Mouse (Mus musculus) ovary, postnatal 10 days (tissue): ENCODE results near the gene Gng10.
A peak's percentile ranks its signal among the peaks of the same experiment; 100 is the strongest.

Experiments
- DNase-seq: peaks from one replicate; pipeline ENCODE4 v3.0.0; 2022; ENCODE audit warnings: low spot score

Gng10 gene

GRCm38 (mm10) chr4:59034918-59035785 is at the start of gene Gng10:
Gng10 (plus strand) TSS chr4:59035088.
- peak; percentile 38 for DNase-seq

- peak; percentile 67 for DNase-seq
Observed at GRCm38 (mm10) chr4:58985157-58985648, 49.7 kb upstream of the Gng10 start.

GRCm38 (mm10) chr4:58986540-58987190 is 48.2 kb upstream of the Gng10 start, which contains the start of gene Ptgr1:
Ptgr1 (minus strand) TSS chr4:58987119.
- DNase-seq: peak; percentile 58

GRCm38 (mm10) chr4:58989303-58989898 is 45.5 kb upstream of the Gng10 start:
- DNase-seq: no peak

GRCm38 (mm10) chr4:58990609-58991434 is 44.1 kb upstream of the Gng10 start:
- DNase-seq: no peak

GRCm38 (mm10) chr4:58992195-58992594 is 42.7 kb upstream of the Gng10 start:
- no peak for DNase-seq

- DNase-seq: no peak
Observed at GRCm38 (mm10) chr4:58994762-58995161, 40.1 kb upstream of the Gng10 start, which contains the start of gene Dnajc25. Dnajc25 (plus strand) TSS chr4:58995062.

- no peak for DNase-seq
Observed at GRCm38 (mm10) chr4:58995251-58995693, 39.6 kb upstream of the Gng10 start.

GRCm38 (mm10) chr4:58997081-58997480 is 37.8 kb upstream of the Gng10 start:
- no peak for DNase-seq

GRCm38 (mm10) chr4:58998688-58999087 is 36.2 kb upstream of the Gng10 start:
- DNase-seq: no peak

- DNase-seq: peak; percentile 56
Observed at GRCm38 (mm10) chr4:58999686-59000085, 35.2 kb upstream of the Gng10 start.

- DNase-seq: no peak
Observed at GRCm38 (mm10) chr4:59000614-59001013, 34.3 kb upstream of the Gng10 start.

- DNase-seq: peak; percentile 74
Observed at GRCm38 (mm10) chr4:59002948-59003805, 31.7 kb upstream of the Gng10 start, which contains the start of gene Gm20503. Gm20503 (plus strand) TSS chr4:59003210.

- DNase-seq: no peak
Observed at GRCm38 (mm10) chr4:59003806-59004200, 31.1 kb upstream of the Gng10 start.

GRCm38 (mm10) chr4:59006211-59006610 is 28.7 kb upstream of the Gng10 start:
- DNase-seq: no peak

GRCm38 (mm10) chr4:59007016-59007415 is 27.9 kb upstream of the Gng10 start:
- no peak for DNase-seq

GRCm38 (mm10) chr4:59007974-59008373 is 26.9 kb upstream of the Gng10 start:
- no peak for DNase-seq

- no peak for DNase-seq
Observed at GRCm38 (mm10) chr4:59009186-59009585, 25.7 kb upstream of the Gng10 start.

GRCm38 (mm10) chr4:59009696-59010095 is 25.2 kb upstream of the Gng10 start:
- no peak for DNase-seq

GRCm38 (mm10) chr4:59011446-59011845 is 23.4 kb upstream of the Gng10 start:
- DNase-seq: no peak

- no peak for DNase-seq
Observed at GRCm38 (mm10) chr4:59015181-59015580, 19.7 kb upstream of the Gng10 start.
